Mouse (Mus musculus): ENCODE measurements around the gene Tnf. TPM values are rescaled to one million over a fixed set of nuclear protein-coding genes. Genes with fewer than 3 reads are reported as not detected.

The Tnf gene
- total and polyA plus RNA-seq, 2 experiments from 2014 or later, result 0.09 to 0.52 TPM

- 75% methylated on average over 1 of the region's 1 CpGs for WGBS
- TF ChIP-seq CTCF (IDR thresholded peaks at IDR 0.05; ENCODE audit: low read depth), result no peak
- DNase-seq (ENCODE audit: low spot score) (no peak), ATAC-seq (no peak)
- H3K27ac ChIP-seq, result no peak overlapping the region
- H3K4me3 ChIP-seq (ENCODE audit: low read length), result no peak overlapping the region
- no peaks in the 10 kb centered on the region for H3K27me3 ChIP-seq (ENCODE audit: insufficient read depth, low read length)
- no peaks in the 10 kb centered on the region for H3K4me1 ChIP-seq (ENCODE audit: insufficient read depth, low read length)
- no peaks in the 10 kb centered on the region for H3K36me3 ChIP-seq (ENCODE audit: insufficient read depth, low read length)
- H3K4me2 ChIP-seq (ENCODE audit: low read depth, low read length), result no peak overlapping the region
- no peak overlapping the region for H3K9ac ChIP-seq (replicated peaks; ENCODE audit: low read length)
- H3K9me3 ChIP-seq (ENCODE audit: low read length), result no peaks in the 10 kb centered on the region
Measured at GRCm38 (mm10) chr17:35189186-35189585, 12.6 kb downstream of the Tnf start.

- Histone ChIP-seq H3K36me3 (ENCODE audit: insufficient read depth, low read length) (no peaks in the 10 kb centered on the region), H3K4me1 (ENCODE audit: insufficient read depth, low read length) (no peaks in the 10 kb centered on the region), H3K9me3 (ENCODE audit: low read length) (no peaks in the 10 kb centered on the region), H3K27ac (no peak within 1 kb of the TSS; the same call in 1 of the 2 replicates), H3K4me3 (ENCODE audit: low read length) (no peak within 1 kb of the TSS), H3K4me2 (ENCODE audit: low read depth, low read length) (no peak within 1 kb of the TSS), H3K9ac (replicated peaks; ENCODE audit: low read length) (no peak within 1 kb of the TSS), H3K27me3 (ENCODE audit: insufficient read depth, low read length) (no peaks in the 10 kb centered on the region)
- DNase-seq (ENCODE audit: low spot score) (no peak), ATAC-seq (no peak)
- WGBS, result 72% methylated on average over 7 of the region's 7 CpGs
- TF ChIP-seq CTCF (IDR thresholded peaks at IDR 0.05; ENCODE audit: low read depth), result no peak
Measured at GRCm38 (mm10) chr17:35187959-35188610, 13.7 kb downstream of the Tnf start, which contains the start of gene Lst1. Gene Lst1, minus strand, starts transcription at chr17:35188439.

GRCm38 (mm10) chr17:35187345-35187744, 14.5 kb downstream of the Tnf start:
- no peak for DNase-seq (ENCODE audit: low spot score)
- no peaks in the 10 kb centered on the region for H3K4me1 ChIP-seq (ENCODE audit: insufficient read depth, low read length)
- WGBS, result 71% methylated on average over 4 of the region's 4 CpGs

GRCm38 (mm10) chr17:35186681-35187080, 15.1 kb downstream of the Tnf start:
- H3K36me3 ChIP-seq (ENCODE audit: insufficient read depth, low read length), result no peaks in the 10 kb centered on the region
- TF ChIP-seq CTCF (IDR thresholded peaks at IDR 0.05; ENCODE audit: low read depth), result no peak
- H3K4me3 ChIP-seq (ENCODE audit: low read length), result peak overlapping the region; percentile 38
- no peaks in the 10 kb centered on the region for H3K4me1 ChIP-seq (ENCODE audit: insufficient read depth, low read length)
- H3K27me3 ChIP-seq (ENCODE audit: insufficient read depth, low read length), result no peaks in the 10 kb centered on the region
- DNase-seq (ENCODE audit: low spot score), result peak; percentile 31
- peak overlapping the region; percentile 35; the same call in 1 of the 2 replicates for H3K9ac ChIP-seq (replicated peaks; ENCODE audit: low read length)
- peak overlapping the region; percentile 66 for H3K27ac ChIP-seq
- peak; percentile 62; the same call in 1 of the 2 replicates for ATAC-seq
- 0% methylated on average over 4 of the region's 4 CpGs for WGBS
- H3K9me3 ChIP-seq (ENCODE audit: low read length), result no peaks in the 10 kb centered on the region
- H3K4me2 ChIP-seq (ENCODE audit: low read depth, low read length), result peak overlapping the region; percentile 63

More at GRCm38 (mm10) chr17:35187345-35187744, 14.5 kb downstream of the Tnf start:
- Histone ChIP-seq H3K4me3 (ENCODE audit: low read length) (no peak overlapping the region), H3K4me2 (ENCODE audit: low read depth, low read length) (no peak overlapping the region), H3K27ac (no peak overlapping the region), H3K36me3 (ENCODE audit: insufficient read depth, low read length) (no peaks in the 10 kb centered on the region), H3K9ac (replicated peaks; ENCODE audit: low read length) (no peak overlapping the region), H3K9me3 (ENCODE audit: low read length) (no peaks in the 10 kb centered on the region), H3K27me3 (ENCODE audit: insufficient read depth, low read length) (no peaks in the 10 kb centered on the region)
- no peak for ATAC-seq
- TF ChIP-seq CTCF (IDR thresholded peaks at IDR 0.05; ENCODE audit: low read depth), result no peak

- DNase-seq (ENCODE audit: low spot score), result peak; percentile 46
- Histone ChIP-seq H3K36me3 (ENCODE audit: insufficient read depth, low read length) (no peaks in the 10 kb centered on the region), H3K27me3 (ENCODE audit: insufficient read depth, low read length) (no peaks in the 10 kb centered on the region), H3K9ac (replicated peaks; ENCODE audit: low read length) (peak overlapping the region; percentile 35; the same call in 1 of the 2 replicates), H3K4me2 (ENCODE audit: low read depth, low read length) (peak overlapping the region; percentile 63), H3K27ac (peak overlapping the region; percentile 66), H3K9me3 (ENCODE audit: low read length) (no peaks in the 10 kb centered on the region), H3K4me1 (ENCODE audit: insufficient read depth, low read length) (no peaks in the 10 kb centered on the region), H3K4me3 (ENCODE audit: low read length) (peak overlapping the region; percentile 38)
- 4% methylated on average over 17 of the region's 18 CpGs for WGBS
- TF ChIP-seq CTCF (IDR thresholded peaks at IDR 0.05; ENCODE audit: low read depth), result no peak
- peak; percentile 69; the same call in 1 of the 2 replicates for ATAC-seq
Measured at GRCm38 (mm10) chr17:35185639-35186611, 15.9 kb downstream of the Tnf start.

GRCm38 (mm10) chr17:35180093-35180492, 21.7 kb downstream of the Tnf start:
- ATAC-seq, result no peak
- TF ChIP-seq CTCF (IDR thresholded peaks at IDR 0.05; ENCODE audit: low read depth), result no peak
- Histone ChIP-seq H3K27ac (no peak overlapping the region), H3K4me1 (ENCODE audit: insufficient read depth, low read length) (no peaks in the 10 kb centered on the region), H3K4me3 (ENCODE audit: low read length) (no peak overlapping the region), H3K27me3 (ENCODE audit: insufficient read depth, low read length) (no peaks in the 10 kb centered on the region), H3K9me3 (ENCODE audit: low read length) (no peaks in the 10 kb centered on the region), H3K4me2 (ENCODE audit: low read depth, low read length) (no peak overlapping the region), H3K9ac (replicated peaks; ENCODE audit: low read length) (no peak overlapping the region), H3K36me3 (ENCODE audit: insufficient read depth, low read length) (no peaks in the 10 kb centered on the region)
- 84% methylated on average over 5 of the region's 5 CpGs for whole genome bisulfite sequencing
- DNase-seq (ENCODE audit: low spot score), result no peak
